12 mouse cellular contexts compared by ENCODE assay signal in genomic region chr17:34140240-34140639, GRCm38 (mm10). TPM values are rescaled to one million over a fixed set of nuclear protein-coding genes. Genes with fewer than 3 reads are reported as not detected.
DNase-seq lines count a peak whose midpoint lies in the region; ATAC-seq and TF ChIP-seq lines count a peak whose summit lies in the region.
"Had no signal": no experiment of that assay in that cellular context is flagged by ENCODE, and none has a peak within 500 bp of the region (broad histone marks: within the 10 kb centered on the region; RNA-seq: fewer than 3 reads in every experiment).

No protein-coding gene starts in this region.

- H3K36me3 ChIP-seq in heart, embryonic 14.5 days (ENCODE audit: control insufficient read depth, insufficient read depth, low read length), result no peaks in the 10 kb centered on the region
- H3K36me3 ChIP-seq in midbrain, embryonic 10.5 days, result no peaks in the 10 kb centered on the region
- no peaks in the 10 kb centered on the region for H3K36me3 ChIP-seq in midbrain, postnatal 0 days (ENCODE audit: insufficient read depth, low read length)
- no peaks in the 10 kb centered on the region for H3K36me3 ChIP-seq in intestine, postnatal 0 days (ENCODE audit: control insufficient read depth, insufficient read depth)
- no peaks in the 10 kb centered on the region for H3K36me3 ChIP-seq in midbrain, embryonic 13.5 days

- ATAC-seq in heart, embryonic 14.5 days (ENCODE audit: insufficient number of reproducible peaks, insufficient read depth, low FRiP score, low read depth), result no peak
- no peak for ATAC-seq in midbrain, postnatal 0 days (ENCODE audit: low FRiP score)
- ATAC-seq in intestine, postnatal 0 days, result no peak
- no peak for ATAC-seq in midbrain, embryonic 13.5 days

- H3K4me2 ChIP-seq in heart, embryonic 14.5 days (ENCODE audit: low read length), result peak overlapping the region; percentile 75
- no peak overlapping the region for H3K4me2 ChIP-seq in midbrain, postnatal 0 days (ENCODE audit: low read depth, low read length, poor library complexity, severe bottlenecking)
- H3K4me2 ChIP-seq in intestine, postnatal 0 days (replicated peaks; ENCODE audit: low read depth), result 0 out of 2 replicates have a peak overlapping the region, but pooled peaks have one; percentile 74
- H3K4me2 ChIP-seq in midbrain, embryonic 13.5 days (replicated peaks), result peak overlapping the region; percentile 54; the same call in 1 of the 2 replicates

- WGBS in heart, embryonic 14.5 days, result under 1% methylated on average over 5 of the region's 5 CpGs
- 21% methylated on average over 5 of the region's 5 CpGs for WGBS in midbrain, embryonic 10.5 days
- 13% methylated on average over 5 of the region's 5 CpGs for WGBS in midbrain, postnatal 0 days
- 7% methylated on average over 5 of the region's 5 CpGs for WGBS in intestine, postnatal 0 days
- 14% methylated on average over 5 of the region's 5 CpGs for WGBS in midbrain, embryonic 13.5 days

- H3K4me1 ChIP-seq in heart, embryonic 14.5 days (ENCODE audit: control insufficient read depth in 2 of 2, insufficient read depth in 2 of 2, low read length in 2 of 2), result peaks cover 5 to 12% of the 10 kb centered on the region in 2 experiments; a peak in 2 of 4 replicates
- H3K4me1 ChIP-seq in midbrain, embryonic 10.5 days, result peaks cover 31% of the 10 kb centered on the region
- H3K4me1 ChIP-seq in midbrain, postnatal 0 days (ENCODE audit: insufficient read depth, low read length), result peaks cover 7% of the 10 kb centered on the region; the same call in 1 of the 2 replicates
- H3K4me1 ChIP-seq in intestine, postnatal 0 days (replicated peaks; ENCODE audit: control insufficient read depth, insufficient read depth, low read length), result 0 out of 2 replicates have a peak, but pooled peaks cover 2% of the 10 kb centered on the region
- peaks cover 21% of the 10 kb centered on the region for H3K4me1 ChIP-seq in midbrain, embryonic 13.5 days (replicated peaks)

- intact Hi-C loops in heart, postnatal 14 days (cut with DNase I), result no loop called here

- H3K9me3 ChIP-seq in heart, embryonic 14.5 days (ENCODE audit: control insufficient read depth, low read length), result no peaks in the 10 kb centered on the region
- H3K9me3 ChIP-seq in midbrain, embryonic 10.5 days (replicated peaks), result no peaks in the 10 kb centered on the region
- no peaks in the 10 kb centered on the region for H3K9me3 ChIP-seq in midbrain, postnatal 0 days (ENCODE audit: low read length)
- no peaks in the 10 kb centered on the region for H3K9me3 ChIP-seq in intestine, postnatal 0 days (ENCODE audit: control insufficient read depth)
- H3K9me3 ChIP-seq in midbrain, embryonic 13.5 days, result no peaks in the 10 kb centered on the region

- DNase-seq in heart, postnatal 14 days, result no peak
- no peak for DNase-seq in midbrain, embryonic 10.5 days (ENCODE audit: low spot score)
- no peak for DNase-seq in midbrain, postnatal 0 days (ENCODE audit: low spot score)
- DNase-seq in spleen, adult 12 weeks (ENCODE audit: low spot score), result no peak
- DNase-seq in yolk sac, embryonic 10.5 days (ENCODE audit: low spot score), result no peak
- DNase-seq: cerebellum, adult 9-11 months; gastrocnemius, postnatal 25 days; kidney, postnatal 14 days had no signal

- no peak for TF ChIP-seq CTCF in midbrain, postnatal 0 days (IDR thresholded peaks at IDR 0.05)
- TF ChIP-seq CTCF in intestine, postnatal 0 days (IDR thresholded peaks at IDR 0.05; ENCODE audit: low read depth), result no peak

- H3K27ac ChIP-seq in heart, embryonic 14.5 days (replicated peaks in 1 of 2; ENCODE audit: control insufficient read depth in 1 of 2, insufficient read depth in 1 of 2, low read depth in 2 of 2, low read length in 2 of 2), result no peak overlapping the region
- no peak overlapping the region for H3K27ac ChIP-seq in midbrain, embryonic 10.5 days (replicated peaks)
- no peak overlapping the region for H3K27ac ChIP-seq in midbrain, postnatal 0 days (ENCODE audit: low read depth, low read length)
- H3K27ac ChIP-seq in intestine, postnatal 0 days (ENCODE audit: low read depth, low read length), result no peak overlapping the region
- H3K27ac ChIP-seq in midbrain, embryonic 13.5 days, result no peak overlapping the region

- H3K4me3 ChIP-seq in heart, embryonic 14.5 days (ENCODE audit: control insufficient read depth in 1 of 2, insufficient read depth in 1 of 2, low read depth in 1 of 2, low read length in 2 of 2), result no peak overlapping the region
- H3K4me3 ChIP-seq in midbrain, embryonic 10.5 days, result peak overlapping the region; percentile 52; the same call in 1 of the 2 replicates
- H3K4me3 ChIP-seq in midbrain, postnatal 0 days (ENCODE audit: low read depth, low read length), result no peak overlapping the region
- H3K4me3 ChIP-seq in intestine, postnatal 0 days (ENCODE audit: low read depth, low read length), result no peak overlapping the region
- 0 out of 2 replicates have a peak overlapping the region, but pooled peaks have one; percentile 28 for H3K4me3 ChIP-seq in midbrain, embryonic 13.5 days (replicated peaks)

- H3K9ac ChIP-seq in heart, embryonic 14.5 days (ENCODE audit: low read length), result no peak overlapping the region
- H3K9ac ChIP-seq in midbrain, postnatal 0 days (replicated peaks; ENCODE audit: low read length, poor library complexity, severe bottlenecking), result no peak overlapping the region
- H3K9ac ChIP-seq in intestine, postnatal 0 days (ENCODE audit: low read depth, low read length), result no peak overlapping the region
- H3K9ac ChIP-seq in midbrain, embryonic 13.5 days (replicated peaks), result 0 out of 2 replicates have a peak overlapping the region, but pooled peaks have one; percentile 6

- peaks cover 39% of the 10 kb centered on the region for H3K27me3 ChIP-seq in heart, embryonic 14.5 days (ENCODE audit: control insufficient read depth, insufficient read depth, low read length)
- H3K27me3 ChIP-seq in midbrain, embryonic 10.5 days (ENCODE audit: low read depth, poor library complexity, severe bottlenecking), result peaks cover 60% of the 10 kb centered on the region
- H3K27me3 ChIP-seq in midbrain, postnatal 0 days (ENCODE audit: insufficient read depth, low read length), result peaks cover 34% of the 10 kb centered on the region
- peaks cover 29% of the 10 kb centered on the region; the same call in 1 of the 2 replicates for H3K27me3 ChIP-seq in intestine, postnatal 0 days (replicated peaks; ENCODE audit: control insufficient read depth, insufficient read depth, low read length)
- peaks cover 61% of the 10 kb centered on the region for H3K27me3 ChIP-seq in midbrain, embryonic 13.5 days
- H3K27me3 ChIP-seq: CH12.LX had no signal

RNA-seq across cellular contexts. Expression of gene H2-DMb2, which starts 2.9 kb away (rescaled TPM):
- 0.32 and 0.36 TPM in 2 replicates for polyA plus RNA-seq in heart, embryonic 14.5 days (2014; fragmentation: Nextera tagmentation; extraction: Ambion mirVana)
- 1 to 10 TPM in 1 of 2 experiments, under 1 TPM in 1; 0.96 to 1.6 TPM for total RNA-seq in heart, postnatal 14 days (2021)
- 0.12 TPM in 1 of 2 replicates, not detected in the other for polyA plus RNA-seq in midbrain, embryonic 10.5 days (2016; fragmentation: Nextera tagmentation; extraction: Ambion mirVana)
- total RNA-seq in midbrain, postnatal 0 days (2014; rRNA removed), result 0.16 and 0.47 TPM in 2 replicates
- polyA plus RNA-seq in midbrain, postnatal 0 days (2015; fragmentation: Nextera tagmentation; extraction: Ambion mirVana), result 1.4 and 1.6 TPM in 2 replicates
- 0.97 and 0.98 TPM in 2 replicates for polyA plus RNA-seq in intestine, postnatal 0 days (2015; fragmentation: Nextera tagmentation; extraction: Ambion mirVana)
- polyA plus RNA-seq in midbrain, embryonic 13.5 days (2015; fragmentation: Nextera tagmentation; extraction: Ambion mirVana), result 0.14 and 0.32 TPM in 2 replicates

RNA-seq across cellular contexts. Expression of gene H2-DMb1, which starts 12.6 kb away (rescaled TPM):
- 0.38 and 0.62 TPM in 2 replicates for polyA plus RNA-seq in heart, embryonic 14.5 days (2014; fragmentation: Nextera tagmentation; extraction: Ambion mirVana)
- 1 to 10 TPM; 1.4 to 1.8 TPM for total RNA-seq in heart, postnatal 14 days (2021)
- 0.39 TPM in 1 of 2 replicates, not detected in the other for polyA plus RNA-seq in midbrain, embryonic 10.5 days (2016; fragmentation: Nextera tagmentation; extraction: Ambion mirVana)
- 0.47 and 4.7 TPM in 2 replicates for total RNA-seq in midbrain, postnatal 0 days (2014; rRNA removed)
- polyA plus RNA-seq in midbrain, postnatal 0 days (2015; fragmentation: Nextera tagmentation; extraction: Ambion mirVana), result 1.6 and 2.3 TPM in 2 replicates
- 5.1 and 6.4 TPM in 2 replicates for polyA plus RNA-seq in intestine, postnatal 0 days (2015; fragmentation: Nextera tagmentation; extraction: Ambion mirVana)
- 0.43 TPM in 1 of 2 replicates, not detected in the other for polyA plus RNA-seq in midbrain, embryonic 13.5 days (2015; fragmentation: Nextera tagmentation; extraction: Ambion mirVana)

RNA-seq across cellular contexts. Expression of gene Brd2, which starts 17.8 kb away (rescaled TPM):
- 72.8 and 74.9 TPM in 2 replicates for polyA plus RNA-seq in heart, embryonic 14.5 days (2014; fragmentation: Nextera tagmentation; extraction: Ambion mirVana)
- total RNA-seq in heart, postnatal 14 days (2021), result 10 to 100 TPM; 93.2 to 99.4 TPM
- polyA plus RNA-seq in midbrain, embryonic 10.5 days (2016; fragmentation: Nextera tagmentation; extraction: Ambion mirVana), result 126 and 137 TPM in 2 replicates
- 219 and 233 TPM in 2 replicates for total RNA-seq in midbrain, postnatal 0 days (2014; rRNA removed)
- 107 and 124 TPM in 2 replicates for polyA plus RNA-seq in midbrain, postnatal 0 days (2015; fragmentation: Nextera tagmentation; extraction: Ambion mirVana)
- 51.8 and 60.0 TPM in 2 replicates for polyA plus RNA-seq in intestine, postnatal 0 days (2015; fragmentation: Nextera tagmentation; extraction: Ambion mirVana)
- polyA plus RNA-seq in midbrain, embryonic 13.5 days (2015; fragmentation: Nextera tagmentation; extraction: Ambion mirVana), result 128 and 147 TPM in 2 replicates

RNA-seq across cellular contexts. Expression of gene H2-DMa, which starts 20.9 kb away (rescaled TPM):
- 5.7 and 9.3 TPM in 2 replicates for polyA plus RNA-seq in heart, embryonic 14.5 days (2014; fragmentation: Nextera tagmentation; extraction: Ambion mirVana)
- total RNA-seq in heart, postnatal 14 days (2021), result 1 to 10 TPM; 3.5 to 4.0 TPM
- 6.4 and 9.5 TPM in 2 replicates for polyA plus RNA-seq in midbrain, embryonic 10.5 days (2016; fragmentation: Nextera tagmentation; extraction: Ambion mirVana)
- 23.8 and 39.0 TPM in 2 replicates for total RNA-seq in midbrain, postnatal 0 days (2014; rRNA removed)
- polyA plus RNA-seq in midbrain, postnatal 0 days (2015; fragmentation: Nextera tagmentation; extraction: Ambion mirVana), result 24.8 and 26.1 TPM in 2 replicates
- polyA plus RNA-seq in intestine, postnatal 0 days (2015; fragmentation: Nextera tagmentation; extraction: Ambion mirVana), result 15.2 and 16.7 TPM in 2 replicates
- 13.1 and 15.3 TPM in 2 replicates for polyA plus RNA-seq in midbrain, embryonic 13.5 days (2015; fragmentation: Nextera tagmentation; extraction: Ambion mirVana)

RNA-seq across cellular contexts. Expression of gene Tap1, which starts 47.1 kb away (rescaled TPM):
- polyA plus RNA-seq in heart, embryonic 14.5 days (2014; fragmentation: Nextera tagmentation; extraction: Ambion mirVana), result 1.7 and 1.9 TPM in 2 replicates
- 1 to 10 TPM; 5.4 to 5.5 TPM for total RNA-seq in heart, postnatal 14 days (2021)
- 0.93 and 1.3 TPM in 2 replicates for polyA plus RNA-seq in midbrain, embryonic 10.5 days (2016; fragmentation: Nextera tagmentation; extraction: Ambion mirVana)
- 7.1 and 16.5 TPM in 2 replicates for total RNA-seq in midbrain, postnatal 0 days (2014; rRNA removed)
- polyA plus RNA-seq in midbrain, postnatal 0 days (2015; fragmentation: Nextera tagmentation; extraction: Ambion mirVana), result 7.7 and 8.3 TPM in 2 replicates
- 14.1 and 15.0 TPM in 2 replicates for polyA plus RNA-seq in intestine, postnatal 0 days (2015; fragmentation: Nextera tagmentation; extraction: Ambion mirVana)
- polyA plus RNA-seq in midbrain, embryonic 13.5 days (2015; fragmentation: Nextera tagmentation; extraction: Ambion mirVana), result 0.46 and 0.57 TPM in 2 replicates

Comparison
In these comparisons a context has a peak if more than half of its experiments do, and no peak if none do; other contexts are left out.
1. H3K4me3 ChIP-seq: peak in midbrain, embryonic 10.5 days (single experiment) and midbrain, embryonic 13.5 days (single experiment); none in heart, embryonic 14.5 days (0 of 2), midbrain, postnatal 0 days (single experiment) and intestine, postnatal 0 days (single experiment).